Mouse (Mus musculus) left cerebral cortex, postnatal 4 days (tissue): Measurements from ENCODE around the gene Nxt1. TPM values are rescaled to one million over a fixed set of nuclear protein-coding genes. Genes with fewer than 3 reads are reported as not detected.

Experiments used
- DNase-seq: peaks from one replicate; pipeline ENCODE4 v3.0.0-alpha.2; 2022
- intact Hi-C: fragments of 180-260 bp; cut with DNase I; formaldehyde crosslinking; loops from one replicate; pipeline ENCODE4 v1.15.1; 2025
- total RNA-seq, 2 experiments: library from RNA; stranded (reverse); gene quantifications; 2 replicates each; pipeline ENCODE4 v1.2.3; 2021

Nxt1 gene
- total RNA-seq, 2 experiments from 2014 or later = 11.4 to 12.6 TPM

- intact Hi-C loops = no loop called here
- no peak for DNase-seq
Measured at GRCm38 (mm10) chr2:148687971-148688370, 15.6 kb downstream of the Nxt1 start.

GRCm38 (mm10) chr2:148689444-148690140 is 17.2 kb downstream of the Nxt1 start:
- DNase-seq = no peak
- intact Hi-C loops = no loop called here

- no peak for DNase-seq
Measured at GRCm38 (mm10) chr2:148690291-148690690, 17.9 kb downstream of the Nxt1 start.

GRCm38 (mm10) chr2:148690781-148691180 is 18.4 kb downstream of the Nxt1 start:
- intact Hi-C loops = no loop called here
- no peak for DNase-seq

More at GRCm38 (mm10) chr2:148690291-148690690, 17.9 kb downstream of the Nxt1 start:
- intact Hi-C loops = no loop called here

- no peak for DNase-seq
- intact Hi-C loops = no loop called here
Measured at GRCm38 (mm10) chr2:148698571-148698970, 26.2 kb downstream of the Nxt1 start.

- DNase-seq = no peak
- intact Hi-C loops = no loop called here
Measured at GRCm38 (mm10) chr2:148706409-148707201, 34.2 kb downstream of the Nxt1 start.

- DNase-seq = no peak
- intact Hi-C loops = no loop called here
Measured at GRCm38 (mm10) chr2:148707202-148707530, 34.8 kb downstream of the Nxt1 start.

- no peak for DNase-seq
- intact Hi-C loops = no loop called here
Measured at GRCm38 (mm10) chr2:148712326-148712725, 39.9 kb downstream of the Nxt1 start.

GRCm38 (mm10) chr2:148717072-148717471 is 44.7 kb downstream of the Nxt1 start:
- no peak for DNase-seq
- intact Hi-C loops = no loop called here

GRCm38 (mm10) chr2:148719271-148719995 is 47.0 kb downstream of the Nxt1 start:
- no peak for DNase-seq
- intact Hi-C loops = no loop called here

Other genes starting within 250 kb of the Nxt1 start
- 10 to 100 TPM; 24.7 to 26.9 TPM for gene Cd93, start 229.0 kb upstream of the Nxt1 start, total RNA-seq
- gene Gzf1, start 8.4 kb downstream of the Nxt1 start, total RNA-seq = 10 to 100 TPM; 21.2 to 21.6 TPM
- 100 to 1,000 TPM; 122 to 135 TPM for gene Napb, start 59.9 kb downstream of the Nxt1 start, total RNA-seq
- gene Cstl1, start 77.8 kb downstream of the Nxt1 start, total RNA-seq = under 1 TPM in 1 of 2 experiments, not detected in 1; 0.95 TPM
- gene Cst11, start 98.9 kb downstream of the Nxt1 start, total RNA-seq = not detected
- not detected for gene 8030411F24Rik, start 109.4 kb downstream of the Nxt1 start, total RNA-seq
- gene Cst12, start 116.8 kb downstream of the Nxt1 start, total RNA-seq = not detected
- gene Cst8, start 126.2 kb downstream of the Nxt1 start, total RNA-seq = not detected
- under 1 TPM in 1 of 2 experiments, not detected in 1; 0.52 TPM for gene Cst13, start 147.5 kb downstream of the Nxt1 start, total RNA-seq
- not detected for gene Cst9, start 162.5 kb downstream of the Nxt1 start, total RNA-seq
- gene 9230104L09Rik, start 192.4 kb downstream of the Nxt1 start, total RNA-seq = not detected
- 100 to 1,000 TPM; 792 to 798 TPM for gene Cst3, start 203.1 kb downstream of the Nxt1 start, total RNA-seq